Mouse (Mus musculus): ENCODE measurements around the gene Gpr137c.

The Gpr137c gene

GRCm38 (mm10) chr14:45282066-45282465, 62.5 kb downstream of the Gpr137c start:
- in situ Hi-C loops (cut with MboI, MseI): no loop called here

- in situ Hi-C loops (cut with MboI, MseI): no loop called here
Observed at GRCm38 (mm10) chr14:45291608-45292007, 72.1 kb downstream of the Gpr137c start.

DNA sequence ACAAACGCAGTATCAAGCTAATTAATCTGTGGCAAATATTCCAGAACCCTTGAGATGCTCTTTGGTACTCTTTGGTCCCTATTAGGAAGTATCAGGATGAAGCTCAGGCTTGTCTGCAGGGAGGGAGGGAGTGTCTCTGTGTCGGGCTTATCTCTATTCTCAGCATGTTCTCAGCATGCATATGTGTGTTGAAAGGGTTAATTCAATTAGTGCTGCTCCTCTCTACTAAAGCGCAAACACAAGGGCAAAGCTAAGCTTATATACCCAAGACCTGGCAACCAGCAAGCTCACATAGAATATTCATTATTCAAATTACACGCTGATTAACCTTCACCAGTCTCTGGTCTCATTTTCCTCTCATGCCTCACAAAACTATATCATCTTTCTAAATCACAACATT, 84.4 kb downstream of the Gpr137c start:
- in situ Hi-C loops (cut with MboI, MseI): loop anchor here (25.0 kb wide), 1 partner anchor 1958 kb away; no protein-coding TSS in a partner anchor

DNA sequence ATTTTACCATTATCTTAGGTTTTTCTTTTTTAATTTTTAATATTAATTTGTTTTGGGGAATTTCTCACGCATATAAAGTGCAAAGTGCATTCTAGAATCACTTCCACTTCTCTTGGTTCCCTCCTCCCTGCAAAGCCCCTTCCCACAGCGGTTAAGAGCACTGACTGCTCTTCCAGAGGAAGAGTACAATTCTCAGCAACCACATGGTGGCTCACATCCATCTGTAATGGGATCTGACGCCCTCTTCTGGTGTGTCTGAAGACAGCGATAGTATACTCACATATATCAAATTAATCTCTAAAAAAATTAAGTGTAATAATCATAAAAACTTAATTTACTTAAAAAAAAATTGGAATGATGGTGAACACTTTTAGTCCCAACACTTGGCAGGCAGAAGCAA, 84.9 kb downstream of the Gpr137c start:
- in situ Hi-C loops (cut with MboI, MseI): loop anchor here (25.0 kb wide), 1 partner anchor 1958 kb away; no protein-coding TSS in a partner anchor

- in situ Hi-C loops (cut with MboI, MseI): loop anchor here (25.0 kb wide), 1 partner anchor 1956 kb away; no protein-coding TSS in a partner anchor
Observed at GRCm38 (mm10) chr14:45305852-45306251, 86.3 kb downstream of the Gpr137c start.

DNA sequence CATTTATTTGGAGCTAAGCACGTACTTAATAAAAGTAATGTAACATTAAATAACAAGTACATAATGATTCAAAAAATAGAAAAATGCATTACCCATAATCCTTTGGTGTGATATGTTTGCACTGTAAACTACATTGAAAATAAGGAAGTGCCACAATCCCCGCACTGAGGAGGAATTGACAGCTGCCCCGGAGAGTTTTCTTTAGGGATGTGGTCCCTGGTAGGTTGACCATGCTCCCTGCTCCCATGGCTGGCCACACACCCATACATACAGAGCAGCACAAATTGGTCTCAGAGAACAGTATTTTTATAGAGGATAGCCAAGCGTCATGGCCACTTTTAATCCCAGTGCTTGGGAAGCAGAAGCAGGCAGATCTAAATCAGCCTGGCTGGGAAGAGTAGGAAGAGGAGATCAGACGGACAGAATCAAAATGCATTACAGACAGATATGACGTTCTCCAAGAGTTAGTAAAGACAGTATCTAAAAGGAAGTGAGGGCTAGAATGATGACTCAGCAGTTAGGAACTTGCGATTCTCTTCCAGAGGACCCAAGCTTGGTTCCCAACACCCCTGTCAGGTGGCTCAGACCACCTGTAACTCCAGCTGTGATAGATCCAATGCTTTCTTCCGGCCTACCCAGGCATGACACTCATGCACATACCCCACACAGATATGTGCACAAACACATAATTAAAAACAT, 88.3 kb downstream of the Gpr137c start:
- in situ Hi-C loops (cut with MboI, MseI): loop anchor here (25.0 kb wide), 1 partner anchor 1955 kb away; no protein-coding TSS in a partner anchor

DNA sequence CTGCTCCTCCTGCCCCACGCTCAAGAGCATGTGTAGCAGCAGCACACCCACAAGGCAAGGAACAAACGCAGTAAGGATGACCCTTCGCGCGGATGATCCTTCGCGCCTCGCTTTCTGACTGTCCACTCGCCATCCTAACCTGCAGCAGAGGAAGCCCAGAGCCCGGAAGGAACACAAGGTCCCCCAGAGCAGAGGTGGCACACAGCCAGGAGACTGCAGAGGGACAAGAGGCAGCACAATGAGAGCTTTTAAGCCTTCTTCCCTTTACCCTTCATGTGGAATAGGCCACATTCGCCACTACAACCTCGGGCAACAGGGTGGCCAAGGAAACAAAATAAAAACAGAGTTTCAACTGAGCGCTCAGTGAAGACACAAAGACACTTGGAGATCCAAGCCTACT, 90.1 kb downstream of the Gpr137c start:
- in situ Hi-C loops (cut with MboI, MseI): loop anchor here (25.0 kb wide), 1 partner anchor 1953 kb away; no protein-coding TSS in a partner anchor

- in situ Hi-C loops (cut with MboI, MseI): loop anchor here (25.0 kb wide), 1 partner anchor 1952 kb away; no protein-coding TSS in a partner anchor
Observed at GRCm38 (mm10) chr14:45310101-45310500, 90.6 kb downstream of the Gpr137c start.

DNA sequence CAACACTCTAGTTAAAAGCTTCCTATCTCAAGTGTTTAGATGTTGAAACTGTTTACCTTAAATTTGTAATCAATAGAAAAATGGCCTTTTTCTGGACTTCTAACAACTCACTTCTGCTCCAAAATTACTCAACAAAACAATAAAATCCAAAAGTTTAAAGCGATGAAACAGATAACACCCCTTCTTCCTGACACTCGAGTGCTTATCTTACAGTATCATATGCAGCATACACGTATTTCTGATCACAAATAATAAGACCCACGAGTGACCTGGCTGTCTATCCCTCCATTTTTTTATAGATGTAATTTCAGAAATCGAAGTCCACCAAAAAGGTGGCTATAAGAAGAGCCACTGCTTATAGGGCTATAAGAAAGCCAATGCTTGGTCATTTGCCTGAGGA, 97.4 kb downstream of the Gpr137c start:
- in situ Hi-C loops (cut with MboI, MseI): loop anchor here (25.0 kb wide), 1 partner anchor 1945 kb away; no protein-coding TSS in a partner anchor

- in situ Hi-C loops (cut with MboI, MseI): loop anchor here (25.0 kb wide), 1 partner anchor 1944 kb away; no protein-coding TSS in a partner anchor
Observed at GRCm38 (mm10) chr14:45317921-45318411, 98.4 kb downstream of the Gpr137c start.

- in situ Hi-C loops (cut with MboI, MseI): loop anchor here (25.0 kb wide), 1 partner anchor 1944 kb away; no protein-coding TSS in a partner anchor
Observed at GRCm38 (mm10) chr14:45318426-45319236, 99.1 kb downstream of the Gpr137c start, which contains the start of gene Ero1l. TSS of gene Ero1l (minus strand) at chr14:45318771.

GRCm38 (mm10) chr14:45319237-45319610, 99.7 kb downstream of the Gpr137c start:
- in situ Hi-C loops (cut with MboI, MseI): loop anchor here (25.0 kb wide), 1 partner anchor 1943 kb away; no protein-coding TSS in a partner anchor

GRCm38 (mm10) chr14:45320111-45320510, 100.6 kb downstream of the Gpr137c start:
- in situ Hi-C loops (cut with MboI, MseI): loop anchor here (5.0 to 25.0 kb wide), 2 partner anchors 103 to 1942 kb away; partner anchors contain the start of gene Gpr137c

DNA sequence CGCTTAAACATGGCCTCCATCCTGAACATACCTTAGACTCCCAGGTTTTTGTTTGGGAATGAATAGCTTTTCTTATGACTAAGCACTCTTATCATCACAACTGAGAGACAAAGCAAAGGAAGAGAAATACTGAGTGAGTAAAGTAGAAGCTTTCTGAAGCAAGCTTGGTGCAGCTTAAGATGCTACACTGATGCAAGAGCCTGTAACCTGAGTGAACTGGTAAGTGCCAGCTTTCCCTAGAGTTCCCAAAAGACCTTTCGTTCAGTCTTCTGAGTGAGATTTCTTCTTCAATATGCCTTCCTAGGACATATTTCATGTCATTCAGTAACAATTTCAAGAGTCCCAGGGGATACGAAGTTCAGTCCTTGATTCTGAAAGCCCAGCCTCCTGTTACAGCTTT, 101.5 kb downstream of the Gpr137c start:
- in situ Hi-C loops (cut with MboI, MseI): loop anchor here (5.0 to 25.0 kb wide), 2 partner anchors 104 to 1941 kb away; partner anchors contain the start of gene Gpr137c

GRCm38 (mm10) chr14:45321622-45322021, 102.1 kb downstream of the Gpr137c start:
- in situ Hi-C loops (cut with MboI, MseI): loop anchor here (5.0 to 25.0 kb wide), 2 partner anchors 104 to 1941 kb away; partner anchors contain the start of gene Gpr137c

DNA sequence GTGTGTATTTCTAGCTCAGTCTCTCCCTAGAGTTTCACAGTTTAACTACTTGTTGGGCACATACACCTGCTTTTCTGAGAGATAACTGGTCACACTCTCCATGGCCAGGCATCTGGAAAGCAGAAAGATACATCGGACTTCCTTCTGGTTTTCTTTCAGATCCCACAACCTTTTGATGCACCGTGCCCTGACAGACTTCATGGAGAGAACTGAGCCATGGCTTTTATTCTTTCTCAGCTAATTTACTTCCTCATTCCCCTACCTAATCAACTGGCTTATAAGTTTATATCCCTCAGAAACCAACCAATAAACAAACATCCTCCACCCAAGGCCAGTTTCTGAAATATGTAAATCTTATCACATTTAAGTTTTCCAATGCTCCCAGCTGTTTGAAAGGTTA, 102.9 kb downstream of the Gpr137c start:
- in situ Hi-C loops (cut with MboI, MseI): loop anchor here (5.0 to 25.0 kb wide), 2 partner anchors 105 to 1940 kb away; partner anchors contain the start of gene Gpr137c

DNA sequence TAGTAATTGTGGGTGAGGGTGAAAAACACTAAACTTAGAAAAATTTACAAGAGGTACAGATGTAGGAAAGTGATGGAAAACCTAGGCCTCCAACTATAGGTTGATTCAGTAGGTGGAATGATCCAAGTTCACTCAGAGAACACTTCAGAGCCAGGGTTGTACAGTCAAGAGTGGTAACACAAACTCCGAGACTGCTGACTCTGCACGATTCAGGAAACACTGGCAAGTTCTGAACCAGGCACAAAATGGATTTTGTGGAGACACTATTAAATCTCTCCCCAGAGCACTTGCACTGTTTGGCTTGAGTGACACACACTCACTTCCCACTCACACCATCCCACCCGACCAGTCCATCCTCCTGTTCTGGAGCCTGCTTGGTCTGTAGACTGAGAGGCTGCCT, 103.8 kb downstream of the Gpr137c start:
- in situ Hi-C loops (cut with MboI, MseI): loop anchor here (5.0 to 25.0 kb wide), 2 partner anchors 106 to 1939 kb away; partner anchors contain the start of gene Gpr137c

GRCm38 (mm10) chr14:45325471-45325870, 106.0 kb downstream of the Gpr137c start:
- in situ Hi-C loops (cut with MboI, MseI): loop anchor here (25.0 kb wide), 1 partner anchor 1462 kb away; the partner anchor contains the start of gene Cnih1

- in situ Hi-C loops (cut with MboI, MseI): loop anchor here (25.0 kb wide), 1 partner anchor 1459 kb away; the partner anchor contains the start of gene Cnih1
Observed at GRCm38 (mm10) chr14:45328072-45328713, 108.7 kb downstream of the Gpr137c start.

DNA sequence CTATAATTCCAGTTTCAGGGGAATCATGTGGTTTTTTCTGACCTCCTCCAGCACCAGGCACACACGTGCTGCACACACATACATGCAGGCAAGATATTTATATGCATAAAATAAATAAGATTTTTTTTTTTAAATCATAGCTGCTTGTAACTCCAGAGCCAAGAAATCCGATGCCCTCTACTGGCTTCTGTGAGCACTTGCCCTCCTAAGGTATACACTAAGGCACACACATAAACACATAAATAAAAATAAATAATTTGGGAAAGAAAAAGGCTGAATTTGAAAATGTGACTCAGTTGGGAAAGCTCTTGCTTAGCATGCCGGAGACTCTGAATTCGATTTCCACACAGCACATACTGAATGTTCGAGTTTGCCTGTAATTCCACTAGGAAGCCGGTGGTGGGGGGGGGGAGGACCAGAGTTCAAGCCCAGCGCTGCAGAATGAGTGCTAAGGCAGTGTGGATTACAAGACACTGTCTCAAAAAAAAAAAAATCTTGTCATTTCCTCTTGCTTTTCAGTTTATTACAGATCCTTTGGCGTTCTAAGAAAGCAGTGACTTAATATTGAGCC, 109.6 kb downstream of the Gpr137c start:
- in situ Hi-C loops (cut with MboI, MseI): loop anchor here (25.0 kb wide), 1 partner anchor 1458 kb away; the partner anchor contains the start of gene Cnih1

Data from regulatory T cell (primary cell).